Mouse (Mus musculus) limb, embryonic 13.5 days (tissue): Measurements from ENCODE around the gene Soga1. TPM values are rescaled to one million over a fixed set of nuclear protein-coding genes. Genes with fewer than 3 reads are reported as not detected.

Experiments
- ATAC-seq: fragments of 200-750 bp; cut with Nextera tagmentation; 2 replicates; pipeline ENCODE4 v1.8.0; 2017; ENCODE audit warnings: low read depth, moderate number of reproducible peaks, moderate TSS enrichment; ENCODE audit not compliant: low FRiP score
- H3K27ac ChIP-seq: fragments of 300-500 bp; sonication (generic); 2 replicates; pipeline ENCODE4 v1.5.1; 2015; ENCODE audit warnings: inconsistent platforms, mild to moderate bottlenecking, moderate library complexity
- H3K27me3 ChIP-seq: fragments of 300-500 bp; sonication (generic); 2 replicates; pipeline ENCODE4 v1.6.1; 2015; ENCODE audit warnings: mild to moderate bottlenecking, inconsistent platforms
- H3K36me3 ChIP-seq: fragments of 300-500 bp; sonication (generic); 2 replicates; pipeline ENCODE4 v1.6.1; 2015; ENCODE audit warnings: inconsistent platforms, mild to moderate bottlenecking, moderate library complexity
- H3K4me1 ChIP-seq: fragments of 300-500 bp; sonication (generic); 2 replicates; pipeline ENCODE4 v1.6.1; 2015; ENCODE audit warnings: inconsistent platforms
- H3K4me2 ChIP-seq: fragments of 300-500 bp; sonication (generic); replicated peaks from 2 replicates; pipeline ENCODE4 v1.6.1; 2015; ENCODE audit warnings: inconsistent platforms, mild to moderate bottlenecking, moderate library complexity
- H3K4me3 ChIP-seq: fragments of 300-500 bp; sonication (generic); 2 replicates; pipeline ENCODE4 v1.5.1; 2015; ENCODE audit warnings: moderate library complexity, mild to moderate bottlenecking, inconsistent platforms
- H3K9ac ChIP-seq: fragments of 300-500 bp; sonication (generic); 2 replicates; pipeline ENCODE4 v1.6.1; 2015; ENCODE audit warnings: mild to moderate bottlenecking, inconsistent platforms
- H3K9me3 ChIP-seq: fragments of 300-500 bp; sonication (generic); 2 replicates; pipeline ENCODE4 v1.6.1; 2016; ENCODE audit warnings: inconsistent platforms
- WGBS: fragments of 180-500 bp; shearing (Covaris S2); methylation state at CpG from one replicate; pipeline ENCODE4 v1.1.7; 2015; 5-methylcytosine and 5-hydroxymethylcytosine counted together
- polyA plus RNA-seq: library from polyadenylated mRNA; unstranded; fragments of >200 nt; fragmentation: Nextera tagmentation; extraction: Ambion mirVana; gene quantifications from 2 replicates; pipeline ENCODE4 v1.2.1, GENCODE M21; 2015

Soga1 gene
- polyA plus RNA-seq, 1 experiment from 2014 or later, result 4.2 TPM

DNA sequence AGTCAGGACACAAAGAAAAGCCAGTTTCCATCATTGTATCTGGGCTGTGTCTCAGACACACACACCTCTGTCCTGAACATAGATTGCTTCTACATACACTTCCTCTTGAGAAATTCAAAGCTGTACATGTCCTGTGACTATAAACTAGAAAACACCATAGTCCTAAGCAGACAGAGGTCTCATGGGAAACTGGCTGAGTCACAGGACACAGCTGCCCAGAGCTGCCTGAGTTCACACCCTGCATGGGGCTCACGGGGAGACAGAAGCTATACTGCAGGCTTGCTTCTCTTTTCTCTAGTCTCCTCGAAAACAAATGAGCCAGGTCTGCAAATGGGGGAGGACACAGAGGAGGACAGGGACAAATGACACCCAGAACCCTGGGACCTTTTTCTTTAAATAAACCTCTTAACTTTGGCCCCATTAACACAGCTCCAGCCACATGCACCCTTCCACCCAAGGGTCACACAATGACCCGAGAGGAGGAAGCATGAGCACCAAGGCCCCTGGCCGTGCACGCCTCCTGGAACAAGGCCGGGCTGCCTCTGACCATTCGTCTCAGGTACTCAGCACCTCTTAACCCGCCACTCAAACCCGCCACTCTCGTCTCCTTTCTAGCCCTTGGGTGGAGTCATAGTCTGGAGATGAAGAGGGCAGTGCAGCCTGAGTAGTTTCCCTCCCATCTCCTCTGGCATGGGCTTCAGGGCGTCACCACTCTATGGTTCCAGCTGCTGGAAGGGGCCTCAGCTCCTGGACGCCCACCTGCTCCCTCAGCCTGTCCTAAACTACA lies 20.7 kb upstream of the Soga1 start:
- Histone ChIP-seq H3K4me3 (no peak overlapping the region), H3K36me3 (peaks cover 62% of the 10 kb centered on the region), H3K27me3 (no peaks in the 10 kb centered on the region), H3K4me1 (no peaks in the 10 kb centered on the region), H3K9me3 (no peaks in the 10 kb centered on the region), H3K4me2 (no peak overlapping the region), H3K27ac (no peak overlapping the region), H3K9ac (no peak overlapping the region)
- WGBS, result 75% methylated on average over 12 of the region's 12 CpGs
- ATAC-seq, result no peak

DNA sequence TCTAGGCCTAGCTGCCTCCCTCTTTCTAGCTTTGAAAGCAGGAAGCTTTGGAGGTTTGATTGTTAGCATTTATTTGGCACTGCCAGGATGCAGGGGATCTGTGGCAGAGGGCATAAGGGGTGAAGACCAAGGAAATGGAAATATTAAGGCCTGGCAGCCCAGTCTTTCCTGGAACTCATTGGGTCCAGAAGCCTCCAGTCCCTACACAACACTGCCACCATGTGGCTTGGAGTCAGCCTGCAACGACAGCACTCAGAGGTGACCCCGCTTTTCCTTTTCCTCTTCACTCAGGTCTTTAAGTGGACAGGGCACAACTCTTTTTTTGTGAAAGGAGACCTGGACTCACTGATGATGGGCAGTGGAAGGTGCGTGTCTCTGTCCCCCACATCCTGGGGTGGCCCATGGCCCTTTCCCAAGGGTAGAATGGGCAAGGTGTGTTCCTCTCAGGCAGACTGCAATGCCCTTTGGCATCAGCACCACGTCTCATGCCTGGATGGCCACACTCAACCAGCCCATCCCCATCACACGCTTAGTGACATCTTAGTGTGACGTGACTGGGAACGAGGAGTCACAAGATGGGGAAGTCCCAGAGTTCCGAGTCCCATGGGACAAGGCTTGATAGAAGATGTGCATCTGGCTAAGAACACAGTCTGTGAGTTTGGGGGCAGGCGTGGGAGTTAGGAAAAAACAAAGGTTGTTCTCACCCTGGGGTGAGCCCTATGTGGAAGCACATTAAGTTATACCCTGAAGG lies 16.1 kb upstream of the Soga1 start:
- H3K9me3 ChIP-seq, result no peaks in the 10 kb centered on the region
- peaks cover 12% of the 10 kb centered on the region; the same call in 1 of the 2 replicates for H3K4me1 ChIP-seq
- no peak overlapping the region for H3K27ac ChIP-seq
- H3K4me3 ChIP-seq, result no peak overlapping the region
- ATAC-seq, result 0 out of 2 replicates have a peak, but pooled peaks have one; percentile 38
- no peaks in the 10 kb centered on the region for H3K27me3 ChIP-seq
- H3K36me3 ChIP-seq, result peaks cover 28% of the 10 kb centered on the region
- WGBS, result 70% methylated on average over 9 of the region's 9 CpGs
- H3K4me2 ChIP-seq, result no peak overlapping the region
- H3K9ac ChIP-seq, result peak overlapping the region; percentile 31; the same call in 1 of the 2 replicates

DNA sequence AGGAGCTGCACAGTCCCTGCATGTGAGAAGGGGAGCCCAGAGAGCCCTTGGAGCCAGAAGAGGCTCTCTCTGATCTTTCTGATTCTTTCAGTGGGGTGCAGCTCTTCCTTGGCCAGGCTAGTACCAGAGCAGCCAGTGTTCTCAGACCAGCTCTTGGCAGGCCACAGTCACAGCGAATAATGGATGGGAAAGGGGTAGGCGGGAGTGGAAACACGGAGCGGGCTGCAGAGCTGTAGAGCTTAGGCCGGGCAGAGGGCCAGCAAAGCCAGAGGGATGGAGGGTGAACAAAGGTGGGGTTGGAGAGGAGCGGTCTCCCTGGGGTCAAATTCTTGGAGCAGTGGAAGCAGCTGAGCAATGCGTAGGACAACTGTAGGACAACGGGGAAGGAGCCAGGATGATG lies 13.0 kb upstream of the Soga1 start:
- no peak overlapping the region for H3K4me3 ChIP-seq
- H3K9me3 ChIP-seq, result no peaks in the 10 kb centered on the region
- peaks cover 8% of the 10 kb centered on the region for H3K36me3 ChIP-seq
- H3K27ac ChIP-seq, result peak overlapping the region; percentile 63; the same call in 1 of the 2 replicates
- WGBS, result 56% methylated on average over 8 of the region's 8 CpGs
- no peak for ATAC-seq
- no peaks in the 10 kb centered on the region for H3K27me3 ChIP-seq
- no peak overlapping the region for H3K4me2 ChIP-seq
- H3K9ac ChIP-seq, result 0 out of 2 replicates have a peak overlapping the region, but pooled peaks have one; percentile 25
- H3K4me1 ChIP-seq, result peaks cover 12% of the 10 kb centered on the region; the same call in 1 of the 2 replicates

DNA sequence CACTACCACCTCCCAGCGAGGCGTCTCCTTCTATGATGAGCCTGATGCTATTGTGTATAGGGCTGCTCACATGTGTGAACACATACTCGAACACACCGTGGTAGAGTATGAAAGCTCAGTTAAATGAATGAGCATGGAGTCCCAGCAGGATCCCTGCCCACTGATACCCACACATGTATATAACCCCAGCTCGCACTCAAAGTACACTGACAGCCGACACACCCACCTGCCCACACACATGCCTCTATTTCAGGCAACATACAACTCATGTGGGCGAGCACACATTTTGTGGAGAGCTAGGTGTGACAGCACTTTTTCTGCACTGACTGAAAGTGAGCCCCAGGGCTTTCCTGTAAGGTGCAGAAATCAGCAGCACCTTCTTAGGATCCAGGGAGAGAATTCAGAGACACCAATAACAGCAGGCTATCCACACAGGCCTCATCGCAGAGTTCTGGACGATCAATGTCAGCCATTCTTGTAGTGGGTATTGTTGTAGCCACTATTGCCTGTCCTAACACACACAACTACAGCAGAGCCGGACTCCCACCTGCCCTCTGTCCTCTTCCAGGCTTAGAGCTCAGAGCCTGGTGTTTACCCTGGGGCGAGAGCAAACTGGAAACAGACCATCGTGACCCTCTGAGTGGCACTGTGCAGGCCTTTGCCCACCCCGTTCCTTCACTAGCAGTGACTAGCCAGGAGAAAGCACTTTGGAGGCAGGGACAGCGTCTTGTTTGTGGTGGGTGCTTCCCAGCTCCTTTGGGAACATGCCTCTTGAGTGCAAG lies 8.7 kb upstream of the Soga1 start:
- no peaks in the 10 kb centered on the region for H3K9me3 ChIP-seq
- no peak for ATAC-seq
- H3K4me2 ChIP-seq, result no peak overlapping the region
- no peaks in the 10 kb centered on the region for H3K27me3 ChIP-seq
- no peak overlapping the region for H3K4me3 ChIP-seq
- no peaks in the 10 kb centered on the region for H3K36me3 ChIP-seq
- no peak overlapping the region for H3K27ac ChIP-seq
- peaks cover 12% of the 10 kb centered on the region; the same call in 1 of the 2 replicates for H3K4me1 ChIP-seq
- H3K9ac ChIP-seq, result 0 out of 2 replicates have a peak overlapping the region, but pooled peaks have one; percentile 19
- WGBS, result 75% methylated on average over 14 of the region's 14 CpGs

DNA sequence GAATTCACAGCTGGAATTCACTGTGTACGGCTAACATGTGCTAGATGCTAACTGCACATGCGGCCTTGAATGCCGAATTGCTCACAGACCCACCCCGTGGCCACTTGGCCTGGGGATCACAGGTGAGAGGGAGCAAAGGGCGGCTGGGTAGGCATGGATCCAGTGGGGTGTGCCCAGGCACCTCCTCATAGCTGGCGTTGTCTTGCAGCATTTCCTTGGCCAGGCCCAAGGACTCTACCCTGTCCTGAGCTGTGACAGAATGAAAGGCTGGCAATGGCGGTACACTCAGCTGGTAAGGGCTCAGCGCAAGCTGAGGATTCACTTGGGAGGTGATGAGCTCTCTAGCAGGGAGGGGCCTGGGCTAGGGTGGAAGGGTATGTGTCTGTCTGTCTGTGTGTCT lies 7.7 kb upstream of the Soga1 start, which contains the start of gene Tldc2:
Gene Tldc2 (plus strand): TSS at position 260 of the 400 bp plus-strand sequence.
- no peak within 1 kb of the TSS for H3K27ac ChIP-seq
- ATAC-seq, result no peak
- peaks cover 4% of the 10 kb centered on the region; the same call in 1 of the 2 replicates for H3K4me1 ChIP-seq
- H3K36me3 ChIP-seq, result no peaks in the 10 kb centered on the region
- no peaks in the 10 kb centered on the region for H3K9me3 ChIP-seq
- H3K27me3 ChIP-seq, result no peaks in the 10 kb centered on the region
- H3K4me2 ChIP-seq, result no peak within 1 kb of the TSS
- WGBS, result 76% methylated on average over 8 of the region's 8 CpGs
- H3K4me3 ChIP-seq, result no peak within 1 kb of the TSS
- H3K9ac ChIP-seq, result no peak within 1 kb of the TSS

DNA sequence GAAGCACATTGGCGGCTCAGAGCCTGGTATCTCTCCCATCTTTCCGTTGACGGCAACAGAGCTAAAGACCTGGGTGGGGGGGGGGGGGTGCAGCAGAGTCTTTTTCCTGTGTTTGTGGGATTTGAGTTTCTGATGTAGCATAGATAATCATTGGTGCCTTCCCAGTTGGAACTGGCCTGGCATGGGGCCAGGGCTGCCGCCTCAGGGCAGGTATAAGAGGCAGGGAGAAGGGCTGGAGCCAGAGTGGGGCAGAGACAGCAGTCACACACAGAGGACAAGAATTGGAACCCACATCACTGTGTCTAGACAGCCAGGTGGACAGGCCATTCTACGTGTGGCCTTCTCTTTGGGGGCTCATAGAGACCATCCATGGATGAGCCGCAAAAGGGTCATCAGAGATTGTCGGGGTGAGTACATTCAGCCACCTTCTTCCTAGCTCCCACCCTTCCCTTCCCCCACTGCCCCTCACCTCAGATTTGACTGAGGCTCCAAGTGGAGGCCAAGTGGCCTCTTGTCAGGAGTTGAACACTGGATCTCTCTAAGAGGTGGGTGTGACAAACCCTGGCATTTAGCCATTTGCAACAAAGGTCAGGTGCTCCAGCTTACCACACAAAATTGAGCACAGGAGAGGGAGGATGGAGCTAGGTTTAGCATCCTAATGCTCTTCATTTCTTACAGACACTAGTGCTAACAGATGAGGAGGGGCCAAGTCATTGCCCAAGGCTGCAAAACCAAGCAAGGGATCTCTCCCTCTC lies 6.0 kb upstream of the Soga1 start:
- no peak for ATAC-seq
- Histone ChIP-seq H3K9ac (no peak overlapping the region), H3K27ac (no peak overlapping the region), H3K4me2 (no peak overlapping the region), H3K4me3 (no peak overlapping the region), H3K4me1 (peaks cover 4% of the 10 kb centered on the region), H3K9me3 (no peaks in the 10 kb centered on the region), H3K27me3 (no peaks in the 10 kb centered on the region), H3K36me3 (no peaks in the 10 kb centered on the region)
- WGBS, result 88% methylated on average over 7 of the region's 7 CpGs

DNA sequence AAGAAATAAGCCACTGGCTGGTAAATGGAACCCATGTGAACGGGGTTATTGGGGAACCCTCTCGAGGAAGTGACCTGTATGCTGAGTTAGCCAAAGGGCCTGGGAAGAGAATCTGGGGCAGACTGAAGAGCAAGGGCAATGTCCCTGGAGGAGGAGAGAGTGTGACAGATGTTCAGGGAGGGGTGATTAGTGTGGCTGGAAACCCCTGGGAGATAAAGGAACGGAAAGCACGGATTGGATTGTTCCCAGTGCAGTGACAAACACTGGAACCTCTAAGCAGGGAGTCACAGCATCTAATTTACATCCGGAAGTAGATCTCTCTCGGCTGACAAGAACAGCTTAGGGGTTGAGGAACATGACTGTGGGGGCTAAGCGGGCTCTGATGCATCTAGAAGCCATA lies 2.9 kb upstream of the Soga1 start:
- no peaks in the 10 kb centered on the region for H3K36me3 ChIP-seq
- no peak overlapping the region for H3K4me2 ChIP-seq
- H3K27me3 ChIP-seq, result no peaks in the 10 kb centered on the region
- H3K27ac ChIP-seq, result no peak overlapping the region
- 32% methylated on average over 7 of the region's 7 CpGs for WGBS
- peaks cover 17% of the 10 kb centered on the region for H3K4me1 ChIP-seq
- no peak overlapping the region for H3K4me3 ChIP-seq
- no peaks in the 10 kb centered on the region for H3K9me3 ChIP-seq
- ATAC-seq, result no peak
- no peak overlapping the region for H3K9ac ChIP-seq

DNA sequence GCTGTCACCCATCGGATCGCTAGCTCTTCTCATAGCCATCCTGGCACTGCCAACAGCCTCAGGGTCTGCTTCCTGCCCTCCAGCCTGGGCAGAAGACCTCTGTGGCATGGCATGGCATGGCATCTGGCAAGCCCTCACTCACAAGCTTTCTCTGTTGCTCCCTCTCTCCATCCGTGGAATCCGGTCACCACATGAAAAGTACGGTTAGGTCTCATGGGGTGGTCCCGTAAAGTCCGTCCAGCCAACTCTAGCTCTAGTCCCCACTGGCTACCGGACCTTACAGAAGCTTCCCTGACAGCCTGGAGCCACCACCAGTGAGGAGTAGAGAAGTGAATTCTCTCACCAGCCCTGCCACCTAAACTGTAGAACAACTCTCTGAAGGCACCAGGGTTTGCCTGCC lies 2.3 kb upstream of the Soga1 start:
- Histone ChIP-seq H3K9me3 (no peaks in the 10 kb centered on the region), H3K27me3 (no peaks in the 10 kb centered on the region), H3K4me1 (peaks cover 23% of the 10 kb centered on the region), H3K27ac (no peak overlapping the region), H3K9ac (no peak overlapping the region), H3K4me2 (no peak overlapping the region), H3K4me3 (no peak overlapping the region), H3K36me3 (peaks cover 4% of the 10 kb centered on the region)
- ATAC-seq, result no peak
- WGBS, result 90% methylated on average over 8 of the region's 8 CpGs

DNA sequence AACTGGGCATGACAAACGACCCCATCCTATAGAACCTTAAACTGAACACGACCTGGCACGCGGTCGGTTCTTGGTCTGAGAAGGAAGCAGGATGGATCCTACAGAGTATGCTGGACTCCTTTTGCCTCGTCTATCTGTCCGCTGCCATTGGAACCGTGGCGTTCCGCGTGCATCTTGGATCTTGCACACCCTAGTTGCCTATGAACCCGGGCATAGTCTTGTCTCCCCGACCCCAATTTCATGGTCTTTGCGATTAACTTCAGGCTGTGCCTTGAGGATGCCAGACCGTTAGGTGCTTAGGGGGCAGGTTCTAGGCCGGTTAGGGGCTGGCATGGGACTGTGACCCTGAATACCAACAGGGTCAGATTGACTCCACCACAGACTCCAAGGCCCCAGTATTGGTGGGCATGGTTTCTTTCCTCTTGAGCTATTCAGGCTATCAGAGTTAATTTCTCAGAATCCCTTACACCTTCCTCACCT lies 687 bp upstream of the Soga1 start:
- Histone ChIP-seq H3K4me1 (peaks cover 39% of the 10 kb centered on the region), H3K9me3 (no peaks in the 10 kb centered on the region), H3K27me3 (no peaks in the 10 kb centered on the region), H3K9ac (peak overlapping the region; percentile 99), H3K36me3 (peaks cover 7% of the 10 kb centered on the region), H3K4me3 (peak overlapping the region; percentile 97), H3K27ac (peak overlapping the region; percentile 99), H3K4me2 (peak overlapping the region; percentile 98)
- ATAC-seq, result no peak
- 11% methylated on average over 16 of the region's 16 CpGs for WGBS

DNA sequence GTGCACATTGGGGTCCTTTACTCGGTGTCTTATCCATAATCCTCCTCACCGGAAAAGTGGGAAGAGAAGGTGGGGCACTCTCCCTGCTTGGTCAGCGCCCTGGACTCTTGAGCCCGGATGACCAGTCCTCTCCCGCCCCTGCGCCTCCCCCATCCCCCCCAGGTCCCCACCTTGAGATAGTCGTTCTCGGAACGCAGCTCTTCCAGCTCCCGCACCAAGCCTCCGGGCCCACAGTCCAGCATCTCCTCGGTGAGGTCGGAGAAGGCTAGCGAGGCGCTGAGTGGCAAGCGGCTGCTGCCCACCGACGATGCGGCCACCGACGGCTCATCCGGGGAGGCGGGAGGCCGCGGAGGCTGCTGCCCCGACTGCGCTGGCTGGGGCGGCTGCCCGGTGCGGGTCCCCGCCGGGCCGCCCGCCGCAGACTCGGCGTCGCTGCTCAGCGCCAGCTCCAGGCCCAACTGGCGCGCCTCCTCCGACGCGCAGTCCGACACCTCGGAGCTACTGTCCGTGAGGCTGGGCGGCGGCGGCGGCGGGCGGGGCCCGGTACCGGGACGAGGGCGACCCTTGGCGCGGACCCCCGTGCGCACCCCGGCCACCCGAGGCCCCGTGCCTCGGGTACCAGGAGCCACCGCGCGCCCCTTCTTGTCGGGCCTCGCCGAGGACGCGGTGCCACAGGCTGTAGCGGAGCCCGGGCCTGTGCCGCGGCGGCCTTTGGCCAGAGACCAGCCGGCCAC lies 828 bp downstream of the Soga1 start:
- under 1% methylated on average over 76 of the region's 79 CpGs for WGBS
- Histone ChIP-seq H3K4me3 (peak overlapping the region; percentile 97), H3K9ac (peak overlapping the region; percentile 99), H3K4me2 (peak overlapping the region; percentile 98), H3K36me3 (peaks cover 18% of the 10 kb centered on the region), H3K9me3 (no peaks in the 10 kb centered on the region), H3K27me3 (no peaks in the 10 kb centered on the region), H3K4me1 (peaks cover 54% of the 10 kb centered on the region), H3K27ac (peak overlapping the region; percentile 99)
- ATAC-seq, result no peak
